Mouse (Mus musculus): Measurements from ENCODE around the gene Iqcn. TPM values are rescaled to one million over a fixed set of nuclear protein-coding genes. Genes with fewer than 3 reads are reported as not detected.
A peak's percentile ranks its signal among the peaks of the same experiment; 100 is the strongest.

Iqcn gene
- polyA plus RNA-seq, 1 experiment from 2014 or later: not detected

DNA sequence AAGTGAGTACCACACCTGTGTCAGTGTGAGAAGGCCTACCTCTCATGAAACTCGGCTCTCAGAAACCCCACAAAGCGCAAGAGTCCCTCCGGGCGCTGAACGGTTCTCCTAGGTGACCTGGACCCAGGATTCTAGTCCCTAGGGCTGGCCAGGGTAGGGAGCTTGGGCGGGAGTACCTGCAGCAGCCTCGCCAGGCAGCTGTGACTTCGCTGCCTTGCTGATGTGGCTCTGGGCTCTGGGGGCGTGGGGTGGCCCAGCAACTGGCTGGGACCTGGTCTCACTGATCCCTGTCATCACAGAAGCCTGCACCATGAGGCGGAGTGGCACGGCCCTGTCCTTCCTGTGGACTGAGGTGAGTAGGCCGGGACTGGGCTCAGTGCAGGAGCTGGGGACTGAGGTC, 21.0 kb downstream of the Iqcn start:
- WGBS: 67% methylated on average over 12 of the region's 12 CpGs
- Histone ChIP-seq H3K4me2 (ENCODE audit: low read depth, low read length) (no peak overlapping the region), H3K9me3 (ENCODE audit: control insufficient read depth, low read length) (no peaks in the 10 kb centered on the region), H3K27me3 (replicated peaks; ENCODE audit: control insufficient read depth, insufficient read depth, low read length) (peaks cover 22% of the 10 kb centered on the region), H3K4me3 (ENCODE audit: low read depth, low read length) (no peak overlapping the region), H3K9ac (ENCODE audit: low read depth, low read length) (no peak overlapping the region), H3K27ac (replicated peaks; ENCODE audit: low read depth, low read length) (no peak overlapping the region), H3K4me1 (ENCODE audit: control insufficient read depth, insufficient read depth, low read length) (no peaks in the 10 kb centered on the region), H3K36me3 (ENCODE audit: control insufficient read depth, insufficient read depth, low read length) (no peaks in the 10 kb centered on the region)
- DNase-seq (ENCODE audit: low spot score) (no peak), ATAC-seq (ENCODE audit: low read depth) (no peak)

DNA sequence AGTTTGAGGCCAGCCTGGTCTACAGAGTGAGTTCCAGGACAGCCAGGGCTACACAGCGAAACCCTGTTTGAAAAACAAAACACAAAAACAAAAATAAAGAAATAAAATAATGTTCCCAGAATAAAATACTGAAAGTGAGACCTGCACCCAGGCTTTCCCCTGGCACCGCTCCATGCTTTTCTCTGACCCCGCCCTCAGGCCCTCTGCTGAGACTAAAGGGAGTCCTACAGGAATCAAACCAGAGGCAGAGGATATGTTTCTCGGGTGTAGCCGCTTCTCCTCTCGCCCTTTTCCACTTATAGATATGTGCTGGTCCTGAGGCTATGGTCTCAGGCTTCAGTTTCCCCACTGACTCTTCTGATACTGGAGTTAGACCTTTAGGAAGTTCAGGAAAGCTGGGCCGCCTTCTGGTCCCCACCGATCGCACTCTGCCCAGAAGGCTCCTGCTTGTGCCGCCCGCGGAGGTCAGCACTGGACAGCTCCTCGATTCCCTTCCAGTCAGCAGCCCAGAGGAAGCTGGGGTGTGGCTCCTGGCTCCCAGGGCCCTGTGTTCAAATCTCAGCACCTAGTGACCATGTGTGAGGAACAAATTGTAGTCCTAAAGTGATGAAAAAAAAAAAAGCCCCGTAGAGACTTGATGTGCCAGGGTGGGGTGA, 22.7 kb downstream of the Iqcn start:
- 23% methylated on average over 14 of the region's 14 CpGs for WGBS
- Histone ChIP-seq H3K4me3 (ENCODE audit: low read depth, low read length) (no peak overlapping the region), H3K9me3 (ENCODE audit: control insufficient read depth, low read length) (no peaks in the 10 kb centered on the region), H3K4me1 (ENCODE audit: control insufficient read depth, insufficient read depth, low read length) (no peaks in the 10 kb centered on the region), H3K27ac (replicated peaks; ENCODE audit: low read depth, low read length) (no peak overlapping the region), H3K4me2 (ENCODE audit: low read depth, low read length) (no peak overlapping the region), H3K9ac (ENCODE audit: low read depth, low read length) (no peak overlapping the region), H3K36me3 (ENCODE audit: control insufficient read depth, insufficient read depth, low read length) (no peaks in the 10 kb centered on the region), H3K27me3 (replicated peaks; ENCODE audit: control insufficient read depth, insufficient read depth, low read length) (peaks cover 39% of the 10 kb centered on the region)
- DNase-seq (ENCODE audit: low spot score): no peak
- no peak for ATAC-seq (ENCODE audit: low read depth)

DNA sequence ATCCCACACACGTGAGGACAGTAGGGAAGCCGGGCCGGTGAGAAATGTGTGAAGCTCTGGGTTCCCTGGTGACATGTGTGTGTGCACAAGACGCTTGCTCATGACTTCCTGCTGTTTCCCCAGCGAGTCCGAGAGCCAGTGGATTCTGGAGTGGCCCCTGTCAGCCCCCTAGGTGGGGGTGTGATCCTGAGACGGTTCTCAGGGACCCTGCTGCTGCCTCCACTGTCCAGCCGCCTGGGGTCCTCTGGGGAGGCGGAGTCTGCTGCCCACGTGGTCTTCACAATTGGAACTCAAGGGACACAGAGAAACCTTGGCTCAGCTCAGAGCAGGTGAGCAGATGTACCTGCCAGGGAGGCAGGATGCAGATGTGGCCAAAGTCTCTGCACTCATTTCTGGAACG, 23.5 kb downstream of the Iqcn start:
- WGBS: 44% methylated on average over 11 of the region's 11 CpGs
- DNase-seq (ENCODE audit: low spot score) (no peak), ATAC-seq (ENCODE audit: low read depth) (no peak)
- Histone ChIP-seq H3K4me1 (ENCODE audit: control insufficient read depth, insufficient read depth, low read length) (no peaks in the 10 kb centered on the region), H3K27me3 (replicated peaks; ENCODE audit: control insufficient read depth, insufficient read depth, low read length) (peaks cover 41% of the 10 kb centered on the region), H3K4me2 (ENCODE audit: low read depth, low read length) (no peak overlapping the region), H3K36me3 (ENCODE audit: control insufficient read depth, insufficient read depth, low read length) (no peaks in the 10 kb centered on the region), H3K4me3 (ENCODE audit: low read depth, low read length) (no peak overlapping the region), H3K9ac (ENCODE audit: low read depth, low read length) (no peak overlapping the region), H3K27ac (replicated peaks; ENCODE audit: low read depth, low read length) (no peak overlapping the region), H3K9me3 (ENCODE audit: control insufficient read depth, low read length) (no peaks in the 10 kb centered on the region)

GRCm38 (mm10) chr8:70729808-70730475, 26.7 kb downstream of the Iqcn start:
- Histone ChIP-seq H3K27ac (replicated peaks; ENCODE audit: low read depth, low read length) (no peak overlapping the region), H3K4me1 (ENCODE audit: control insufficient read depth, insufficient read depth, low read length) (no peaks in the 10 kb centered on the region), H3K4me2 (ENCODE audit: low read depth, low read length) (peak overlapping the region; percentile 49), H3K27me3 (replicated peaks; ENCODE audit: control insufficient read depth, insufficient read depth, low read length) (peaks cover 41% of the 10 kb centered on the region), H3K36me3 (ENCODE audit: control insufficient read depth, insufficient read depth, low read length) (no peaks in the 10 kb centered on the region), H3K9ac (ENCODE audit: low read depth, low read length) (peak overlapping the region; percentile 30; the same call in 1 of the 2 replicates), H3K4me3 (ENCODE audit: low read depth, low read length) (peak overlapping the region; percentile 25), H3K9me3 (ENCODE audit: control insufficient read depth, low read length) (no peaks in the 10 kb centered on the region)
- 5% methylated on average over 34 of the region's 34 CpGs for WGBS
- no peak for ATAC-seq (ENCODE audit: low read depth)
- no peak for DNase-seq (ENCODE audit: low spot score)

- WGBS: 93% methylated on average over 4 of the region's 4 CpGs
- Histone ChIP-seq H3K36me3 (ENCODE audit: control insufficient read depth, insufficient read depth, low read length) (no peaks in the 10 kb centered on the region), H3K9me3 (ENCODE audit: control insufficient read depth, low read length) (no peaks in the 10 kb centered on the region), H3K27me3 (replicated peaks; ENCODE audit: control insufficient read depth, insufficient read depth, low read length) (peaks cover 41% of the 10 kb centered on the region), H3K27ac (replicated peaks; ENCODE audit: low read depth, low read length) (no peak overlapping the region), H3K4me2 (ENCODE audit: low read depth, low read length) (no peak overlapping the region), H3K4me3 (ENCODE audit: low read depth, low read length) (no peak overlapping the region), H3K4me1 (ENCODE audit: control insufficient read depth, insufficient read depth, low read length) (no peaks in the 10 kb centered on the region), H3K9ac (ENCODE audit: low read depth, low read length) (no peak overlapping the region)
- DNase-seq (ENCODE audit: low spot score): no peak
- ATAC-seq (ENCODE audit: low read depth): no peak
These were observed 27.7 kb downstream of the Iqcn start for GRCm38 (mm10) chr8:70730956-70731355.

- H3K4me2 ChIP-seq (ENCODE audit: low read depth, low read length): no peak overlapping the region
- no peaks in the 10 kb centered on the region for H3K36me3 ChIP-seq (ENCODE audit: control insufficient read depth, insufficient read depth, low read length)
- peaks cover 20% of the 10 kb centered on the region for H3K27me3 ChIP-seq (replicated peaks; ENCODE audit: control insufficient read depth, insufficient read depth, low read length)
- ATAC-seq (ENCODE audit: low read depth) (no peak), DNase-seq (ENCODE audit: low spot score) (no peak)
- no peak overlapping the region for H3K9ac ChIP-seq (ENCODE audit: low read depth, low read length)
- no peaks in the 10 kb centered on the region for H3K4me1 ChIP-seq (ENCODE audit: control insufficient read depth, insufficient read depth, low read length)
- no peak overlapping the region for H3K27ac ChIP-seq (replicated peaks; ENCODE audit: low read depth, low read length)
- no peaks in the 10 kb centered on the region for H3K9me3 ChIP-seq (ENCODE audit: control insufficient read depth, low read length)
- WGBS: 51% methylated on average over 5 of the region's 5 CpGs
- no peak overlapping the region for H3K4me3 ChIP-seq (ENCODE audit: low read depth, low read length)
These were observed 34.4 kb downstream of the Iqcn start for GRCm38 (mm10) chr8:70737705-70738104.

GRCm38 (mm10) chr8:70738211-70738610, 35.0 kb downstream of the Iqcn start:
- Histone ChIP-seq H3K4me1 (ENCODE audit: control insufficient read depth, insufficient read depth, low read length) (no peaks in the 10 kb centered on the region), H3K9ac (ENCODE audit: low read depth, low read length) (no peak overlapping the region), H3K27me3 (replicated peaks; ENCODE audit: control insufficient read depth, insufficient read depth, low read length) (peaks cover 25% of the 10 kb centered on the region), H3K4me3 (ENCODE audit: low read depth, low read length) (no peak overlapping the region), H3K9me3 (ENCODE audit: control insufficient read depth, low read length) (no peaks in the 10 kb centered on the region), H3K36me3 (ENCODE audit: control insufficient read depth, insufficient read depth, low read length) (no peaks in the 10 kb centered on the region), H3K4me2 (ENCODE audit: low read depth, low read length) (no peak overlapping the region), H3K27ac (replicated peaks; ENCODE audit: low read depth, low read length) (no peak overlapping the region)
- no peak for DNase-seq (ENCODE audit: low spot score)
- WGBS: 44% methylated on average over 3 of the region's 3 CpGs
- no peak for ATAC-seq (ENCODE audit: low read depth)

DNA sequence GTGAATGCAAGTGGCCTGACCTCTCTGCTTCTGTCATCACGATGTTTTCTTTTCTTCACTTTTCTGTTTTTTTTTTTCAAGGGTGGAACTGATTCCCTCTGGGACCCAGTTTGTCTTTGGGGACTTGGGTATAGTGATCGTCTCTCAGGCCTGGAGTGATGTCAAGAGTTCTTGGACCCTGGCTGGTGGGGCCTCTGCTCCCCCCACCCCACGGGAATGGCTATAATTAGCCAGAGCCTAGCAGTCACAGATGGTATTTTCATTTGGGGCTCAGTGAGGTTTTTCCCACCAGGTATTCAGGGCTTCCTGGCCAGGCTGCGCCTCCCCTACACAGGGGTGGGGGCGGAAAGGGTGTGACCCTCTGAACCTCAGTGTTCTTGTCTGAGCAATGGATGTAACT, 38.4 kb downstream of the Iqcn start:
- Histone ChIP-seq H3K4me2 (ENCODE audit: low read depth, low read length) (no peak overlapping the region), H3K4me1 (ENCODE audit: control insufficient read depth, insufficient read depth, low read length) (0 out of 2 replicates have a peak, but pooled peaks cover 3% of the 10 kb centered on the region), H3K27me3 (replicated peaks; ENCODE audit: control insufficient read depth, insufficient read depth, low read length) (peaks cover 59% of the 10 kb centered on the region), H3K4me3 (ENCODE audit: low read depth, low read length) (no peak overlapping the region), H3K27ac (replicated peaks; ENCODE audit: low read depth, low read length) (no peak overlapping the region), H3K9me3 (ENCODE audit: control insufficient read depth, low read length) (no peaks in the 10 kb centered on the region), H3K9ac (ENCODE audit: low read depth, low read length) (no peak overlapping the region), H3K36me3 (ENCODE audit: control insufficient read depth, insufficient read depth, low read length) (no peaks in the 10 kb centered on the region)
- ATAC-seq (ENCODE audit: low read depth) (no peak), DNase-seq (ENCODE audit: low spot score) (no peak)
- 44% methylated on average over 5 of the region's 5 CpGs for WGBS

- Histone ChIP-seq H3K27me3 (replicated peaks; ENCODE audit: control insufficient read depth, insufficient read depth, low read length) (peaks cover 65% of the 10 kb centered on the region), H3K4me3 (ENCODE audit: low read depth, low read length) (no peak overlapping the region), H3K9me3 (ENCODE audit: control insufficient read depth, low read length) (no peaks in the 10 kb centered on the region), H3K36me3 (ENCODE audit: control insufficient read depth, insufficient read depth, low read length) (no peaks in the 10 kb centered on the region), H3K4me1 (ENCODE audit: control insufficient read depth, insufficient read depth, low read length) (0 out of 2 replicates have a peak, but pooled peaks cover 3% of the 10 kb centered on the region), H3K27ac (replicated peaks; ENCODE audit: low read depth, low read length) (no peak overlapping the region), H3K4me2 (ENCODE audit: low read depth, low read length) (no peak overlapping the region), H3K9ac (ENCODE audit: low read depth, low read length) (no peak overlapping the region)
- DNase-seq (ENCODE audit: low spot score) (no peak), ATAC-seq (ENCODE audit: low read depth) (no peak)
- 56% methylated on average over 11 of the region's 11 CpGs for WGBS
These were observed 38.9 kb downstream of the Iqcn start for GRCm38 (mm10) chr8:70742176-70742575.
